Mouse (Mus musculus): ENCODE measurements around the gene Tbce. TPM values are rescaled to one million over a fixed set of nuclear protein-coding genes. Genes with fewer than 3 reads are reported as not detected.
A peak's percentile ranks its signal among the peaks of the same experiment; 100 is the strongest.
"Not testable (repeated sequence)": the region's sequence is repeated elsewhere in the genome, so short reads cannot be mapped to it uniquely, and the experiment has no call there.

Tbce gene
- 10 to 100 TPM; 29.1 to 30.1 TPM for total RNA-seq (2021)

DNA sequence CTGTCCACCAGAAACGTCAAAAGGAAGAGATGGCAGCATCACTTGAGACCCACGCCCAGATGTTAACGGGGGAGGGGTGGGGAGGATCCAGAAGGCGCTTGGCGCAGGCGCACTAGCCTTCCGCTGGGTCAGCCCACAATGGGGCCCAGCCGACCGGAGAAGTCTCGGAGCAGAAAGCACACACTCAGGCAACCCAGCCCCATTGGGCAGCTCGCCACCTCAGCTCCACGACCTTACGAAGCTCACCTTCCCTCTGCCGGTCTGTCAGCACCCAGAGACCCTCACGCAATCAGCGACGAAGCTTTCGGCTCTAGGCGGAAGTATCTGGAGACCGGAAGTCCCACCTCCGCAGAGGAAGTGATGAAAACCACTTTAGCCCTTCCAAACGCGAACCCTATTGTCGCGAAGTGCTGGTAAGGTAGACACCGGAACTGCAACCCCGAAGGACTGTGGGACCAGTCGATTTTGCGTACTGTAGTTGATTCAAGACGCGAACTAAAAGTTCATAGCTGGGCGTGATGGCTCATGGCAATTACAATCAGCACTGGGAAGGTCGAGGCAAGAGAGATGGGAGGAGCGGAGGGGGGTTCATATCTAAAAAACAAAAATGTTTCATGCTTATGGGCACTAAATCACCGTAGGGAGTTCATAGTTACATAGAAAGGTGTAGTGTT lies at the start of gene Tbce:
TSS of gene Tbce (minus strand) at position 347 of the 674 bp plus-strand sequence.
- peak; percentile 92 for DNase-seq

GRCm38 (mm10) chr13:14088669-14089068 lies 49.2 kb upstream of the Tbce start:
- DNase-seq, result peak; percentile 17

DNA sequence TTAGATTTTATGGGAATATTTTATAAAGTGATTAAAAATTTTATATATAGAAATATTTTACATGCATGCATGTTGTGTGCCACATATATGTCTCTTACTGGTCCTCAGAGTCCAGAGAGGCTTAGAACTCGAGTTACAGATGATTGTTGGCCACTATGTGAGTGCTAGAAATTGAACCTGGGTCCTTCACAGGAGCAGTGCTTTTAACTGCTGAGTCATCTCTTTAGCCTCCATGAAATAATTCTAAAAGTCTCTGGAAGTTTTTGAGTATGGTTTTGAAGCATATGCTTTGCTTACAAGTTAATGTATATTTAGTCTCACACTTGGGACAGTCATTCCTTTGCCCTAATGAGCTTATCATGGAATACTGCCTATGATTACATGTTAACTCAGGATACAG lies 35.9 kb upstream of the Tbce start:
- no peak for DNase-seq

GRCm38 (mm10) chr13:14074371-14074770 lies 34.9 kb upstream of the Tbce start:
- DNase-seq, result no peak

GRCm38 (mm10) chr13:14069291-14069690 lies 29.9 kb upstream of the Tbce start:
- no peak for DNase-seq

- no peak for DNase-seq
Measured at GRCm38 (mm10) chr13:14068035-14068434, 28.6 kb upstream of the Tbce start.

GRCm38 (mm10) chr13:14065701-14066100 lies 26.3 kb upstream of the Tbce start:
- no peak for DNase-seq

- no peak for DNase-seq
Measured at GRCm38 (mm10) chr13:14065028-14065380, 25.6 kb upstream of the Tbce start.

GRCm38 (mm10) chr13:14064341-14065027 lies 25.0 kb upstream of the Tbce start:
- peak; percentile 59 for DNase-seq

DNA sequence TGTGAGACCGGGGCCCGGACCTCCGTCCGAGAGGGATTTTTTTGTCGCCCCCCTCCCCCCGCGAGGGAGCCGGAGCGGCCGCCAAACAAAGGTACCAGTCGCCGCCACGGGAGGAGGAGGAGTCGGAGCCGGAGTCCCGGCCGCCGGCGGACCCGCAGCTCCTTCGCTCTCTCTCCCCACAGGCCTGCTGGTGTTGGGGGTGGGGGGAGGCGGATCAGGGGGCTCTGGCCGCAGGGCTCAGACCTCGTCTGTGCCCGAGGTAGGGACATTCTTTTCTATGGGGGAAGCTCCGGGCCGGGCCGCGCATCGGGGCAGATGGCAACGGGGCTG lies 24.5 kb upstream of the Tbce start:
- no peak for DNase-seq

- peak; percentile 96 for DNase-seq
Measured at GRCm38 (mm10) chr13:14063013-14063941, 23.8 kb upstream of the Tbce start, which contains the start of the genes Arid4b and Ggps1. TSS of gene Arid4b (plus strand) at chr13:14063232. TSS of gene Ggps1 (minus strand) at chr13:14063488.

DNA sequence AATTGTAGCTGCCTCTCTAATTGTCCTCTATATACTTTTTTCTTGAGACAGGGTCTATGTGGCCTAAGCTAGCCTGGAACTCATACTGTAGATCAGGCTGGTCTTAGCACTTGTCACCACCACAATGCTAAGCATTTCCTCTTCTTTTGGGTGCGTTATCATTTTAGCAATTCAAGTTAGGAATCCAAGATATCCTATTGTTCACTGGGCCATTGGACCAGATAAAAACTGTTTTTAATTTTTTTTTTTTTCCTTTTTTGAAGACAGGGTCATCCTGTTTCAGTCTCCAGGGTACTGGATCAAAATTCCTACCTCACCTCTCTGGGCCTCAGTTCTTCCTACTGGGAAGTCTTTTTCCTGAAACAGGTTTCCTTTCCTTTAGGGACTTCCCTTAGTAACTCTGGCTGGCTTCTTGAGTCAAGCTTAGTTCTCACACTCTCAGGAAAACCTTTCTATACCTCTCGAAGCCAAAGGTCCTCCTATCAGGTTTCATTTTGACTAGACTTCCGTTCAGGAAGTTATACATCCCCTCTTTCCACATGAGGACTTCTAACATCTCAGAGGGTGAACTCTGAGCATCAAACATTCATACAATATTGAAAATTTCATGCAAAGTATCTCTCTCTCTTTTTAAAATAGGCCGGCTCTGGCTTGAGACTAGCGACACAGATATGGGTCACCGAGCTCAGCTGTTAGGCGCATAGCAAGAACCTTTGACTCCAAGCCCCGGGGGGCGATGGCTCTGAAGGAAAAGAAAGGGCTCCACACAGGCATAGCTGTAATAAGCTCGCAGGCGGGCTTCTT lies 23.0 kb upstream of the Tbce start:
- no peak for DNase-seq

GRCm38 (mm10) chr13:14059582-14059981 lies 20.1 kb upstream of the Tbce start:
- DNase-seq, result no peak

- DNase-seq, result no peak
Measured at GRCm38 (mm10) chr13:14056801-14057200, 17.4 kb upstream of the Tbce start.

DNA sequence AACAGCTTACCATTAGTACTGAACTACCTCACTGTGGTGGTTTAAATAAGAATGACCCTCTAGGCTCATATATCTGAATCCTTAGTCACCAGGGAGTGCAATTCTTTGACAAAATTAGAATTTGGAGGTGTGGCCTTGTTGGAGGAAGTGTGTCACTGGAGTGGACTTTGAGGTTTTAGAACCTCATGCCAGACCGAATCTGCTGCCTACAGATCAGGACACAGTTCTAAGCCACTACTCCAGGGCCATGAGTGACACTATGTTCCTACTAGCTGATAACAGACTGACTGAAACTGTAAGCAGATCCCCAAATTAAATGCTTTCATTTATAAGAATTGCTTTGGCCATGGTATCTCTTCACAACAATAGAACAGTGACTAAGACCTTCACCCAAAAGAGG lies 10.4 kb upstream of the Tbce start:
- DNase-seq, result no peak

DNA sequence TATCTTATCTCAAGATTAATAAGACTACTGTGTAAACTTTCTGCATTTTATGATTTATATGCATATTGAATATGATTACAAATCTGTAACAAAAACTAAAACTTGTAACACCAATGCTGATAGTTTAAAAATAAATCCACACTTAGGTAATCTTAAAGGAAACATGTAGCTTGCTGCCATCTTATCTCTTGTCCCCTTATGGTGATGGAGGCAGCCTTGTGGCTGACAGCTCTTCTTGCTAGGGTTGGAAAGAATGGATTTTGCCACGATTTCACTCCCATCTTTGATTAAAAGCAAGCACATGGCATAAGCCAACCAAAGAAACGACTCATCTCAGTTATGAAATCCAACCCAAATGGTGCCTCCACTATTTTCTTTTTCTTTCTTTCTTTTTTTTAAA lies 5.1 kb upstream of the Tbce start:
- no peak for DNase-seq

- no peak for DNase-seq
Measured at GRCm38 (mm10) chr13:14043851-14044250, 4.4 kb upstream of the Tbce start.

- no peak for DNase-seq
Measured at GRCm38 (mm10) chr13:14040186-14040585, 748 bp upstream of the Tbce start.

- DNase-seq, result no peak
Measured at GRCm38 (mm10) chr13:14038911-14039291, 537 bp downstream of the Tbce start.

DNA sequence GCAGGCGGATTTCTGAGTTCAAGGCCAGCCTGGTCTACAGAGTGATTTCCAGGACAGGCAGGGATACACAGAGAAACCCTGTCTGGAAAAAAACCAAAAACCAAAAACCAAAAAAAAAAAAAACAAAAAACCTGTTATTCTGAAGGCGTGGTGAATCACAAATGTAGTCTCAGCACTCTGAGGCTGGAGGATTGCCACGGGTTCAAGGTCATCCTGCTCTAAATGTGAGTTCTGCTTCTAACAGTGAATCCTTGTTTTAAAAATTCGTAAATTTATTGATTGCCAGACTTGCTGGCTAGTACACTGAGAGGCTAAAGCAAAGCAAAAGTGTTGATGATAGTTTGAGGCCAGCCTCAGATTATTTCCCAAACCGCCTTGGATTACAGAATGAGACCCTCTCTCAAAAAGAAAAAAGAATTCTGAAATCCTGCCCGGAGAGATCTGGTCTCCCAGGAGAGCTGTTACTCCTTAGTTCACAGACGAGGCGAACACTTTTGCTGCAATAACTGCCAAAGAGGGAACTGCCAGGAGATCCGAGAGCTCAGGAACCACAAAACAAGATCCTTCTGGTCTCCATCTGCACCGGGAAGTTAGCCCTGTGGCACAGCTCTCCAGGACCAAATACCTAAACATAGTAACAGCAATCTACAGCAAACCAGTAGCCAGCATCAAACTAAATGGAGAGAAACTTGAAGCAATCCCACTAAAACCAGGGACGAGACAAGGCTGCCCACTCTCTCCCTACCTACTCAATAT lies 3.4 kb downstream of the Tbce start:
- no peak for DNase-seq

DNA sequence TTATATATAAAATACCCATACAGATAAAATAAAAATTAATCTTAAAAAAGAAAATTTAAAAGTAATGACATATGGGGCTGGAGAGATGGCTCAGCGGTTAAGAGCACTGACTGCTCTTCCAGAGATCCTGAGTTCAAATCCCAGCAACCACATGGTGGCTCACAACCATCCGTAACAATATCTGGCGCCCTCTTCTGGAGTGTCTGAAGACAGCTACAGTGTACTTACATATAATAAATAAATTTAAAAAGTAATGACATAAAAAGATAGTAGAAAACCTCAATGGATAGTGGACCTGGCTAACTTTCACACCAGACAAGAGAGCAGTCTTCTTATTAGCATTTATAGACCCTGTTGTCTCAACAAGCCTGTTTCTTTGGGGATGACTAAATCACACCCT lies 4.1 kb downstream of the Tbce start:
- DNase-seq, result not testable (repeated sequence)

DNA sequence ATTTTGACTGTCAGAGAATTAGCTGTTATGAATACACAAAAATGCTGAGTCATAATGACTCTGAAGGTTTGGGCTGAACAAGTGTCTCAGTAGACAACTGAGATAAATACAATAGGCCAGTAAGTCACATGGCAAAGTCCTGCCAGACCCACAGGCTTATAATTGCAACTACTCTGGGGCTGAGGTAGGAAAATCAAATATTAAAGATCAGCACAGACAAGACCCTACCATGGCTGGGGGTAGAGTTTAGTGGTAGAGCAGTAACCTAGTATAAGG lies 5.4 kb downstream of the Tbce start:
- no peak for DNase-seq

Data from heart, postnatal 4 days (tissue).